Mouse (Mus musculus) heart, postnatal 25 days (tissue): ENCODE measurements around the gene Gstt3. TPM values are rescaled to one million over a fixed set of nuclear protein-coding genes. Genes with fewer than 3 reads are reported as not detected.

ENCODE experiments used
- DNase-seq: peaks from one replicate; pipeline ENCODE4 v3.0.0; 2022; ENCODE audit warnings: low spot score
- intact Hi-C: fragments of 180-260 bp; cut with DNase I; formaldehyde crosslinking; loops from one replicate; pipeline ENCODE4 v1.15.1; 2025
- total RNA-seq, 2 experiments: library from RNA; stranded (reverse); gene quantifications; 2 replicates each; pipeline ENCODE4 v1.2.3; 2021

The Gstt3 gene
- total RNA-seq, 2 experiments from 2014 or later: 3.1 to 3.3 TPM

- DNase-seq: no peak
- intact Hi-C loops: no loop called here
These were observed 55.8 kb downstream of the Gstt3 start for GRCm38 (mm10) chr10:75725449-75725848.

Other genes with a start within 250 kb of the Gstt3 start
- gene Lrrc75b, start 221.1 kb downstream of the Gstt3 start, total RNA-seq: 1 to 10 TPM in 1 of 2 experiments, under 1 TPM in 1; 0.67 to 1.6 TPM
- not detected for gene Ggt1, start 219.8 kb downstream of the Gstt3 start, total RNA-seq
- 1 to 10 TPM; 5.3 to 6.9 TPM for gene Ggt5, start 192.1 kb downstream of the Gstt3 start, total RNA-seq
- 1 to 10 TPM; 1.6 to 2.0 TPM for gene Susd2, start 137.4 kb downstream of the Gstt3 start, total RNA-seq
- 10 to 100 TPM; 19.6 to 22.6 TPM for gene Cabin1, start 17.1 kb downstream of the Gstt3 start, total RNA-seq
- gene Ddt, start 8.0 kb downstream of the Gstt3 start, total RNA-seq: 100 to 1,000 TPM in 1 of 2 experiments, 10 to 100 TPM in 1; 93.7 to 102 TPM
- under 1 TPM in 1 of 2 experiments, not detected in 1; 0.44 TPM for gene Gm20441, start 460 bp downstream of the Gstt3 start, total RNA-seq
- 10 to 100 TPM; 12.2 to 13.4 TPM for gene Gstt1, start 17.2 kb upstream of the Gstt3 start, total RNA-seq
- not detected for gene Gstt4, start 41.1 kb upstream of the Gstt3 start, total RNA-seq
- gene Gstt2, start 56.0 kb upstream of the Gstt3 start, total RNA-seq: 10 to 100 TPM in 1 of 2 experiments, 1 to 10 TPM in 1; 9.3 to 10.9 TPM
- 100 to 1,000 TPM; 202 to 203 TPM for gene Mif, start 78.8 kb upstream of the Gstt3 start, total RNA-seq
- gene Derl3, start 112.0 kb upstream of the Gstt3 start, total RNA-seq: under 1 TPM; 0.26 to 0.78 TPM
- 10 to 100 TPM; 22.8 to 22.9 TPM for gene Smarcb1, start 140.2 kb upstream of the Gstt3 start, total RNA-seq
- gene Chchd10, start 151.7 kb upstream of the Gstt3 start, total RNA-seq: 1,000 to 10,000 TPM; 1,761 to 1,834 TPM
- gene Mmp11, start 155.1 kb upstream of the Gstt3 start, total RNA-seq: 1 to 10 TPM; 5.0 to 8.1 TPM
- not detected for gene Gm867, start 159.3 kb upstream of the Gstt3 start, total RNA-seq
- not detected for gene Vpreb3, start 161.6 kb upstream of the Gstt3 start, total RNA-seq
- gene Gm5134, start 173.1 kb upstream of the Gstt3 start, total RNA-seq: not detected